Mouse (Mus musculus): ENCODE measurements around the gene Ndufaf3. TPM values are rescaled to one million over a fixed set of nuclear protein-coding genes. Genes with fewer than 3 reads are reported as not detected.
A peak's percentile ranks its signal among the peaks of the same experiment; 100 is the strongest.

The Ndufaf3 gene
- polyA plus RNA-seq, 1 experiment from 2014 or later: 49.4 TPM

GRCm38 (mm10) chr9:108570207-108570896 lies 3.1 kb upstream of the Ndufaf3 start:
- H3K36me3 ChIP-seq: peaks cover 48% of the 10 kb centered on the region
- peak overlapping the region; percentile 100 for H3K4me2 ChIP-seq
- H3K27ac ChIP-seq: peak overlapping the region; percentile 54
- no peak for ATAC-seq (ENCODE audit: borderline replicate concordance, extremely low read depth, low FRiP score, low TSS enrichment)
- peak overlapping the region; percentile 61 for H3K9ac ChIP-seq
- 2% methylated on average over 40 of the region's 40 CpGs for WGBS
- no peaks in the 10 kb centered on the region for H3K9me3 ChIP-seq
- H3K4me1 ChIP-seq: peaks cover 42% of the 10 kb centered on the region
- H3K4me3 ChIP-seq: peak overlapping the region; percentile 58
- no peaks in the 10 kb centered on the region for H3K27me3 ChIP-seq

DNA sequence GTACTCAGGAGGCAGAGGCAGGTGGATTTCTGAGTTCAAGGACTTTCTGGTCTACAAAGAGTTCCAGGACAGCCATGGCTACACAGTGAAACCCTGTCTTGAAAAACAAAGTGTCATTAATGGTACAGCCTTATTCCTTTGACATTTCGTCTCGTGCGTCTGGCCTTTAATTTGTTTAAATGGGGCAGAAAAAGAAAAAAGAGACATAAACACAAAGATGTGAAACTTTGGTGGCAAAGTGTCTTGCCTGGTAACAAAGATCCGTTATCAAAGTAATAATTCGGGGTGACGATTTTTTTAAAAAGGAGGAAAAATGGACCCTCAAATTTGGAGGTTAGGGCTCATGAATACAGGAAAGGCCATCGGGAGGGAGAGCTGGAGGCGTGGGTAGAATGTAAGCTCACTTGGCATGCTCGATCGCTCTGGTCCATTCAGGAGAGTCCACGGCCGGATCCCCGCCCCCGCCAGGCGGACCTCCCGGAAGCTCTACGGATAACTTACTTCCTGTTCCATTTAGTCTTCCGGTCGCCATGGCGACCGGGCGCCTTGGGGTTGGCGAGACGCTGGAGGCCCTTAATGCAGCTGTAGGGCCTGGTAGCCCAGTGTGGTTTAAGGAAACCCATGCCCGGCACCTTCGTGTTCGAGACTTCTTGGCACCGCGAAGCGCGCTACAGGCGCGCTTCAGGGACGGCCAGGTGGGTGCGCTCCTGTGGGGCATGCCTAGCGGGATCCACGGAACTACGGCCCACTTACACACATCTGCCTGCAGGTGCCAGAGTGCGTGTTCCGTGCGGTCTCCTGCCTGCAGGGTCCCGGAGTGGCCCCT lies 2.4 kb upstream of the Ndufaf3 start, which contains the start of gene Dalrd3:
TSS of gene Dalrd3 (plus strand) at position 506 of the 826 bp plus-strand sequence.
- Histone ChIP-seq H3K4me1 (peaks cover 42% of the 10 kb centered on the region), H3K9ac (peak within 1 kb of the TSS; percentile 61), H3K27ac (peak within 1 kb of the TSS; percentile 54), H3K9me3 (no peaks in the 10 kb centered on the region), H3K4me3 (peak within 1 kb of the TSS; percentile 58), H3K36me3 (peaks cover 48% of the 10 kb centered on the region), H3K4me2 (peak within 1 kb of the TSS; percentile 100), H3K27me3 (no peaks in the 10 kb centered on the region)
- WGBS: 4% methylated on average over 42 of the region's 42 CpGs
- peak; percentile 56 for ATAC-seq (ENCODE audit: borderline replicate concordance, extremely low read depth, low FRiP score, low TSS enrichment)

DNA sequence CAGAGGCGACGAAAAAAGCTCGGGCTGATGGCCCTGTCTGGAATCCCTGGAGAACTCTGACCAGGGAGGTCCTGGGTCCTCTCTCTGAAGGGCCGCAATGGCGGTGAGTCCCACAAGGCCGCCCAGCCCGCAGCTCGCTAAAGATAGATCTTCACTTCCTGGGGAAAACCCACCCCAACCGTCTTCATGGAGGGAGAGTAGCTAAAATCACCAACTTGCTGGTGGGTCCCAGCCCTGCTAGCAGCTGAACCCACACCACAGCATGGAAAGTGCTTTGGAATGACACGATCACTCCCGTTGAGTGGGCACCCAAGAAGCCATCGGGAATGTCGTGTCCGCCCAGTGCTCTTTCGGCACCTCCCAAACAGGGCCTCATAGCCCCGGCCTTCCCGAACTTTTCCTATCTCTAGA lies 1.3 kb upstream of the Ndufaf3 start:
- H3K4me3 ChIP-seq: peak overlapping the region; percentile 89
- H3K4me2 ChIP-seq: peak overlapping the region; percentile 93
- peaks cover 37% of the 10 kb centered on the region for H3K4me1 ChIP-seq
- 71% methylated on average over 17 of the region's 17 CpGs for WGBS
- H3K9ac ChIP-seq: no peak overlapping the region
- no peak for ATAC-seq (ENCODE audit: borderline replicate concordance, extremely low read depth, low FRiP score, low TSS enrichment)
- peak overlapping the region; percentile 95; the same call in 1 of the 2 replicates for H3K27ac ChIP-seq
- no peaks in the 10 kb centered on the region for H3K9me3 ChIP-seq
- peaks cover 49% of the 10 kb centered on the region for H3K36me3 ChIP-seq
- H3K27me3 ChIP-seq: no peaks in the 10 kb centered on the region

GRCm38 (mm10) chr9:108567931-108568419 lies 741 bp upstream of the Ndufaf3 start:
- H3K9me3 ChIP-seq: no peaks in the 10 kb centered on the region
- 11% methylated on average over 18 of the region's 18 CpGs for WGBS
- H3K4me2 ChIP-seq: peak overlapping the region; percentile 93
- peak overlapping the region; percentile 95 for H3K27ac ChIP-seq
- H3K4me3 ChIP-seq: peak overlapping the region; percentile 89
- peak overlapping the region; percentile 86 for H3K9ac ChIP-seq
- peaks cover 37% of the 10 kb centered on the region for H3K4me1 ChIP-seq
- no peak for ATAC-seq (ENCODE audit: borderline replicate concordance, extremely low read depth, low FRiP score, low TSS enrichment)
- H3K27me3 ChIP-seq: no peaks in the 10 kb centered on the region
- peaks cover 49% of the 10 kb centered on the region for H3K36me3 ChIP-seq

DNA sequence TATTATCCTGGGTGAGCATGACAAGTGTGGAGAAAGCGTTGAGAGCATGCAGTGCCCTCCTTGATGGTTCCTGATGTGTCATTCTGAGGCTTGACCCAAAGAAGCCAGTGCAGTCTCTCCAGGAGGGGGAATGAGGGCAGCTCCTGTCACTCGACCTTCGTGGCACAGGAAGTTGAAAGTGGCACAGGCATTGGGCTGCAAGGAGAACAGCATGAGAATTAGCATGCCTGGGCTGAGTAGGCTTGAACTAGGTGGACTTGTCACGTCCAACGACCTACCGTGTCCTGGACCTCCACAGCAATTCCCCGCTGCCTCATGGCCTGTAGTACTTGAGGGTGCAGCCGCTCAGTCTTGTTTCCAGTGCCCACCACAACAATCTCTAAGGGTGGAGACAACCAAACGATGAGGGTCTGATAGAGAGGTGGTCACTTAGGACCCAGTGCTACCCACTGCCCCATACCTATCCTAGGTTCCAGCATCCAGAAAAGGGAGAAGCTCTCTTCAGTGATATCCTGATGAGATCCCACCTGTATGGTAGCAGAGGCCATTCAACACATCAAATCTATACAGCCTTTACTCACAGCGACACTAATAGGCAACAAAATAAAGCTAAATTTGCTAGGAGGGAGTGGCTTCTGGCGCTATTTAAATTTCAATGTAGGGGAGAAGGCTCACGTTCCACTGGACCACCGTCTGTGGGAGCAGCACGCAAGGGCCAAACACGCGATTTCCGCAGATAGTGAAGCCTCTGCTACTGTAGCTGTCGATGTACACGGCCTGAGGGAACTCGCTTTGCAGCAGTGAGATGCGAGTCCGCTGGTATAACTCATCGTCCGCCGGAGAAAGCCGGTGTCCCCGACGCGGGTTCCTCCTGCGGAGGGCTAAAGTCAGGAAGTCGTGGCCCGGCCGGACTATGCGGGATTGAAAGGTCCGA lies 1.1 kb downstream of the Ndufaf3 start:
- Histone ChIP-seq H3K4me1 (peaks cover 45% of the 10 kb centered on the region), H3K4me3 (peak overlapping the region; percentile 89), H3K4me2 (peak overlapping the region; percentile 93), H3K9ac (peak overlapping the region; percentile 86), H3K27me3 (no peaks in the 10 kb centered on the region), H3K9me3 (no peaks in the 10 kb centered on the region), H3K36me3 (peaks cover 44% of the 10 kb centered on the region), H3K27ac (peak overlapping the region; percentile 95)
- 8% methylated on average over 35 of the region's 35 CpGs for WGBS
- no peak for ATAC-seq (ENCODE audit: borderline replicate concordance, extremely low read depth, low FRiP score, low TSS enrichment)

DNA sequence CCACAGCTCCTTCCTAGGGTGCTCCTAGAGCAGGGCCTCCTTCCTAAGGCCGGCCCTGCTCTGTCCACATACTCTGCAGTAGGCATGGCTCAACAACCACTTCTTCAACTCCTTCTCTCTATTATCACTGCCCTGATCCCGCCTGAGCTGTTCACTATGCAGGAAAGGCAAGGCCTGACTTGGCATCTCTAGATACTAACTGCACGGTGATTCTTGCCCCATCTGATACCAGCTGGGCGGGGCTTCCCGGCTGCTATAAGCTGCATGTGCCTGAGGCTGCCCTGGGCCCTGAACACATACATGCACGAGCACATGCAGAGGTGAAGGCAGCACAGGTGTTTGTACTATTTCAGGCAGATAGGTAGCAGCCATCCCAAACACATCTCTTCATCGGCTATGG lies 3.1 kb downstream of the Ndufaf3 start:
- H3K4me3 ChIP-seq: no peak overlapping the region
- no peak overlapping the region for H3K4me2 ChIP-seq
- no peak for ATAC-seq (ENCODE audit: borderline replicate concordance, extremely low read depth, low FRiP score, low TSS enrichment)
- no peaks in the 10 kb centered on the region for H3K9me3 ChIP-seq
- 84% methylated on average over 7 of the region's 7 CpGs for WGBS
- no peak overlapping the region for H3K9ac ChIP-seq
- H3K27me3 ChIP-seq: no peaks in the 10 kb centered on the region
- H3K36me3 ChIP-seq: peaks cover 47% of the 10 kb centered on the region
- peaks cover 30% of the 10 kb centered on the region for H3K4me1 ChIP-seq
- no peak overlapping the region for H3K27ac ChIP-seq

- Histone ChIP-seq H3K4me3 (no peak overlapping the region), H3K27ac (no peak overlapping the region), H3K27me3 (no peaks in the 10 kb centered on the region), H3K4me1 (peaks cover 27% of the 10 kb centered on the region), H3K36me3 (peaks cover 51% of the 10 kb centered on the region), H3K4me2 (no peak overlapping the region), H3K9ac (no peak overlapping the region), H3K9me3 (no peaks in the 10 kb centered on the region)
- 85% methylated on average over 8 of the region's 8 CpGs for WGBS
- ATAC-seq (ENCODE audit: borderline replicate concordance, extremely low read depth, low FRiP score, low TSS enrichment): no peak
These were observed 3.6 kb downstream of the Ndufaf3 start for GRCm38 (mm10) chr9:108563671-108564070.

DNA sequence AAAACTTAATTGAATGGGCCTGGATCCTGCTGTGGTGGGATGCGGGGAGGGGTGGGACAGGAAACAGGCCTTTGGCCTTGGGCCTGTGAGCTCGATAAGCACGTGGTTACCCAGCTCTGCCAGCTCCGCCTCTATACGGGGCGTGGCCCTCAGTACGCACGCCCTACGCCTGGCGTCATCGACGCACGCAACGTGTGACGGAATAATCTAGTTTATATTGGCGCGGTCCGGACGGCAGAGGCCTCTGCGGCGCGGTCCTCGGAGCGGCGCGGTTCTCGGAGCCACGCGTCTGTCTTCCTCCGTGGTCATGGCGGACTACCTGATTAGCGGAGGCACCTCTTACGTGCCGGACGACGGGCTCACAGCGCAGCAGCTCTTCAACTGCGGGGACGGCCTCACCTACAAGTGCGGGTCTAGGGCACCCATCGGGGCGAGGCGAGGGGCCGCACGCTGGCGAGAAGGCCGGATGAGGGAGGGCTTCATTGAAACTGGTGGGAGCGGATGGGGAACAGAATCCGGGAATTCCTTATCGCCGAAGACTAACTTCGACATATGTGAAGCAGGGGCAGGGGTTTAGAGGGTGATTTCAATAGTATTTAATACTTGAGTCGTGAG lies 6.9 kb downstream of the Ndufaf3 start, which contains the start of gene Impdh2:
TSS of gene Impdh2 (plus strand) at position 60 of the 615 bp plus-strand sequence.
- H3K9ac ChIP-seq: peak within 1 kb of the TSS; percentile 70
- WGBS: under 1% methylated on average over 53 of the region's 53 CpGs
- peak; percentile 98 for ATAC-seq (ENCODE audit: borderline replicate concordance, extremely low read depth, low FRiP score, low TSS enrichment)
- peak within 1 kb of the TSS; percentile 69 for H3K27ac ChIP-seq
- H3K4me2 ChIP-seq: peak within 1 kb of the TSS; percentile 64
- no peaks in the 10 kb centered on the region for H3K27me3 ChIP-seq
- H3K9me3 ChIP-seq: no peaks in the 10 kb centered on the region
- H3K4me1 ChIP-seq: peaks cover 10% of the 10 kb centered on the region
- peak within 1 kb of the TSS; percentile 56 for H3K4me3 ChIP-seq
- peaks cover 77% of the 10 kb centered on the region for H3K36me3 ChIP-seq

DNA sequence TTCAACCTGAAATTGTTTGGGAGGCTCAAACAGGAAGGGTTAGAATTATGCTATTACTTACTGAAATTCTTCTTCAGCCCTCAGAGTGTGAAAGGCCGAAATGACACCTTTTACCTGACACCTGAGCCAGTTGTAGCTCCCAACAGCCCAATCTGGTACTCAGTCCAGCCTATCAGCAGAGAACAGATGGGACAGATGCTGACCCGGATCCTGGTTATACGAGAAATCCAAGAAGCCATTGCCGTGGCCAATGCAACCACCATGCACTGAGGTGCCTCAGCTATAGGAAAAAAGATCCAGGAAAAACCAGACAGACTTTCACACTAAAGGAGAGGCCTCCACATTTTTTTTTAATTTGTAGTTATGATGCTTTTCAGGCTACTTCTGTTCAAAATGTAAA lies 8.1 kb downstream of the Ndufaf3 start:
- Histone ChIP-seq H3K36me3 (peaks cover 75% of the 10 kb centered on the region), H3K9me3 (no peaks in the 10 kb centered on the region), H3K27me3 (no peaks in the 10 kb centered on the region), H3K27ac (no peak overlapping the region), H3K4me1 (peaks cover 10% of the 10 kb centered on the region), H3K9ac (no peak overlapping the region), H3K4me2 (no peak overlapping the region), H3K4me3 (no peak overlapping the region)
- no peak for ATAC-seq (ENCODE audit: borderline replicate concordance, extremely low read depth, low FRiP score, low TSS enrichment)
- WGBS: 84% methylated on average over 4 of the region's 4 CpGs

- Histone ChIP-seq H3K27me3 (no peaks in the 10 kb centered on the region), H3K9me3 (no peaks in the 10 kb centered on the region), H3K27ac (no peak overlapping the region), H3K4me3 (no peak overlapping the region), H3K36me3 (peaks cover 85% of the 10 kb centered on the region), H3K4me1 (no peaks in the 10 kb centered on the region), H3K4me2 (no peak overlapping the region), H3K9ac (no peak overlapping the region)
- no peak for ATAC-seq (ENCODE audit: borderline replicate concordance, extremely low read depth, low FRiP score, low TSS enrichment)
- whole genome bisulfite sequencing: 77% methylated on average over 1 of the region's 1 CpGs
These were observed 20.4 kb downstream of the Ndufaf3 start for GRCm38 (mm10) chr9:108546875-108547274.

DNA sequence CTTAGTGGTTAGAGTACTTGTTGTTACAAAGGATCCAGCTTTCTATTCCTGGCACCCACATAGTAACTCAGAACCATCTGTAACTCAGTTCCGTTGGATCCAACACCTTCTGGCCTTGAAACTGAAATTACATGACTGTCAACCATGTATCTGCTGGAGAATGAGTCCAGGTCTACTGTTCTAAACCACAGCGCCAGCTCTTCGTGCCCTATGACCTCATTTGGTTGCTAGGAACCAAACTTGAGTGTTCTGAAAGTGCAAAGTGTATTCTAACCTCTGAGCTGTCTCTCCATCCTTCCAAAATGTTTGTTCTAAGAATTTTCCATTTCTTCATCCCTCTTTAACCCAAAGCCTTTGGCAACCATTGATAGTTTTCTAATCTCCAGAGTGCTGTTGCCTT lies 21.2 kb downstream of the Ndufaf3 start:
- no peak overlapping the region for H3K27ac ChIP-seq
- H3K4me3 ChIP-seq: no peak overlapping the region
- 91% methylated on average over 3 of the region's 3 CpGs for WGBS
- H3K9ac ChIP-seq: no peak overlapping the region
- H3K36me3 ChIP-seq: peaks cover 86% of the 10 kb centered on the region
- no peaks in the 10 kb centered on the region for H3K9me3 ChIP-seq
- no peaks in the 10 kb centered on the region for H3K27me3 ChIP-seq
- no peak overlapping the region for H3K4me2 ChIP-seq
- ATAC-seq (ENCODE audit: borderline replicate concordance, extremely low read depth, low FRiP score, low TSS enrichment): no peak
- H3K4me1 ChIP-seq: no peaks in the 10 kb centered on the region

Measured in lung, embryonic 15.5 days (tissue).